Mouse (Mus musculus) spleen, adult 2 months (tissue): ENCODE measurements around the gene Il1r1.

Source experiments
- CTCF ChIP-seq: fragments of 200-500 bp; IDR thresholded peaks from 2 replicates; pipeline ENCODE4 v1.5.1; 2011; ENCODE audit warnings: mild to moderate bottlenecking, inconsistent platforms; ENCODE audit not compliant: insufficient read depth, insufficient read length, insufficient replicate concordance; ENCODE audit errors: extremely low read depth
- POLR2A ChIP-seq: fragments of 200-500 bp; IDR thresholded peaks from 2 replicates; pipeline ENCODE4 v1.6.1; 2011; ENCODE audit warnings: low read depth, low read length, inconsistent platforms

- TF ChIP-seq CTCF (no peak), POLR2A (no peak)
Measured at GRCm38 (mm10) chr1:40266431-40267260, 41.8 kb downstream of the Il1r1 start.
